Mouse (Mus musculus) midbrain, embryonic 16.5 days (tissue): ENCODE results near the gene Tbc1d1. TPM values are rescaled to one million over a fixed set of nuclear protein-coding genes. Genes with fewer than 3 reads are reported as not detected.

ENCODE experiments used
- ATAC-seq: fragments of 200-750 bp; cut with Nextera tagmentation; 2 replicates; pipeline ENCODE4 v1.8.0; 2017; ENCODE audit warnings: moderate TSS enrichment
- H3K27ac ChIP-seq: fragments of 300-500 bp; sonication (generic); 2 replicates; pipeline ENCODE4 v1.5.1; 2014; ENCODE audit warnings: mild to moderate bottlenecking, low read length, mixed read lengths
- H3K27me3 ChIP-seq: fragments of 300-500 bp; sonication (generic); 2 replicates; pipeline ENCODE4 v1.6.1; 2014; ENCODE audit warnings: low read depth, low read length, mixed read lengths; ENCODE audit not compliant: control insufficient read depth, insufficient read depth
- H3K36me3 ChIP-seq: fragments of 300-500 bp; sonication (generic); 2 replicates; pipeline ENCODE4 v1.6.1; 2014; ENCODE audit warnings: mild to moderate bottlenecking, low read length, moderate library complexity, mixed read lengths; ENCODE audit not compliant: control insufficient read depth, insufficient read depth
- H3K4me1 ChIP-seq: fragments of 300-500 bp; sonication (generic); 2 replicates; pipeline ENCODE4 v1.6.1; 2014; ENCODE audit warnings: mild to moderate bottlenecking, low read length, mixed read lengths; ENCODE audit not compliant: control insufficient read depth, insufficient read depth
- H3K4me2 ChIP-seq: fragments of 300-500 bp; sonication (generic); 2 replicates; pipeline ENCODE4 v1.6.1; 2014; ENCODE audit warnings: mild to moderate bottlenecking, low read length, mixed read lengths
- H3K4me3 ChIP-seq: fragments of 300-500 bp; sonication (generic); 2 replicates; pipeline ENCODE4 v1.5.1; 2014; ENCODE audit warnings: low read depth, mild to moderate bottlenecking, low read length, moderate library complexity, mixed read lengths
- H3K9ac ChIP-seq: fragments of 300-500 bp; sonication (generic); 2 replicates; pipeline ENCODE4 v1.6.1; 2014; ENCODE audit warnings: low read depth, low read length, mixed read lengths
- H3K9me3 ChIP-seq: fragments of 300-500 bp; sonication (generic); replicated peaks from 2 replicates; pipeline ENCODE4 v1.6.1; 2014; ENCODE audit warnings: mild to moderate bottlenecking, low read length, mixed read lengths; ENCODE audit not compliant: control insufficient read depth, poor library complexity, severe bottlenecking
- WGBS: fragments of 180-500 bp; shearing (Covaris S2); extraction: QIAGEN DNeasy Blood & Tissue Kit; methylation state at CpG from one replicate; pipeline ENCODE4 v1.1.7; 2014; 5-methylcytosine and 5-hydroxymethylcytosine counted together
- polyA plus RNA-seq: library from polyadenylated mRNA; unstranded; fragments of >200 nt; fragmentation: Nextera tagmentation; extraction: Ambion mirVana; gene quantifications from 2 replicates; pipeline ENCODE4 v1.2.1, GENCODE M21; 2015

Gene Tbc1d1
- polyA plus RNA-seq, 1 experiment from 2014 or later: 8.5 TPM

DNA sequence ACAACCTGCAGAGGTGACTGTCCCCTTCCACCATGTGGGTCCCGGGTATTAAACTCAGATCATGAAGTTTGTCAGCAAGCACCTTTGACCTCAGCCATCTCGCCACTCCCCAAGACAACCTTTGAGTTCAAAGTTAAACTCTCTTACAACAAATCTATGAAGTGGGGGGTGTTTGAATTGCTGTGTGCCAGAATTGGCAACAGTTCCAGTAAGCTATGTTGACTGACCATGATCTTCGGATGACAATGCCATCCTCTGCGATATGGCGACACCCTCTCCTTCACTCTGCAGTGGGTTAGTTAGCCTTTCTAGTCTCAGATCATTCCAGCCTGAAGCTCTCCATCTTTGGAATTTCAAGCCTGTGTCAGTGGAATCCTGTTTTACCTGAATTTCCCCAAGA, 217.6 kb downstream of the Tbc1d1 start:
- Histone ChIP-seq H3K4me1 (0 out of 2 replicates have a peak, but pooled peaks cover 5% of the 10 kb centered on the region), H3K9me3 (no peaks in the 10 kb centered on the region), H3K27ac (no peak overlapping the region), H3K36me3 (no peaks in the 10 kb centered on the region), H3K27me3 (no peaks in the 10 kb centered on the region), H3K4me3 (no peak overlapping the region), H3K4me2 (no peak overlapping the region), H3K9ac (no peak overlapping the region)
- ATAC-seq: no peak
- WGBS: 97% methylated on average over 5 of the region's 5 CpGs

DNA sequence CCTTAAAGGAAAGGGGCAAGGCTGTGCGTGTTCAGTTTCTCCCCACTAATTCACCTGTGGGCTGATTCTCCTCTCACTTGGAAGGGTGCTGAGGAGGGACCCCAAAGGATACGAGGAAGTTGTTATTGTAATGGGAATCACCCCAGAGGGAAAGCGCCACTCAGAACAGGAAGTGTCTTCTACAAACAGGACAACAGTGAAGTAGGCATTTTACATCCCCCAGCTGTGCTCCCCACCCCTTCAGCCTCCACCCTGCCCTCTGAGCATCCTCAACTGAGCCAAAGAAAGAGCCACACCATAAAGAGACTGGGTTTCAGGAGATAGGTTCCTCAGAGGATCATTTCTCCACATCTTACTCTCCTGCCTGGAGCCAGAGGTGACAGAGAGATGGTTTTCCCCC, 219.7 kb downstream of the Tbc1d1 start:
- Histone ChIP-seq H3K4me1 (0 out of 2 replicates have a peak, but pooled peaks cover 5% of the 10 kb centered on the region), H3K9me3 (no peaks in the 10 kb centered on the region), H3K4me3 (no peak overlapping the region), H3K36me3 (no peaks in the 10 kb centered on the region), H3K27me3 (no peaks in the 10 kb centered on the region), H3K27ac (no peak overlapping the region), H3K4me2 (no peak overlapping the region), H3K9ac (no peak overlapping the region)
- 79% methylated on average over 3 of the region's 3 CpGs for WGBS
- ATAC-seq: no peak

DNA sequence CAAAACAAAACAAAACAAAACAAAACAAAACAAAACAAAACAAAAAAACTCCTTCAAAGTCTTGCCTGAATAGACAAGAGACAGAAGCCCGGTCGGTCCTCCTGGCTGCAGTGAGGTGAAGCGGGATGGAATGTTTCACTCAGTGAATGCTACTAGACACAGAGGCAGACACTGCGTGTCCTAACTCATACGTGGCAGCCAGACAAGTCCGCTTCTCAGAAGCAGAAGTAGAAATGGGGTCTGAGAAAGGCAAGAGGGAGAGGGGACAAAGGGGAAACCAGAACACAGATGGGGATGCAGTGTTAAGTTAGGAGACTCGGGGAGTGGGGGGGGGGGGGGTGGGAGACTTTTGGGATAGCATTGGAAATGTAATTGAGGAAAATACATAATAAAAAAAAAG, 220.4 kb downstream of the Tbc1d1 start:
- WGBS: 72% methylated on average over 7 of the region's 7 CpGs

DNA sequence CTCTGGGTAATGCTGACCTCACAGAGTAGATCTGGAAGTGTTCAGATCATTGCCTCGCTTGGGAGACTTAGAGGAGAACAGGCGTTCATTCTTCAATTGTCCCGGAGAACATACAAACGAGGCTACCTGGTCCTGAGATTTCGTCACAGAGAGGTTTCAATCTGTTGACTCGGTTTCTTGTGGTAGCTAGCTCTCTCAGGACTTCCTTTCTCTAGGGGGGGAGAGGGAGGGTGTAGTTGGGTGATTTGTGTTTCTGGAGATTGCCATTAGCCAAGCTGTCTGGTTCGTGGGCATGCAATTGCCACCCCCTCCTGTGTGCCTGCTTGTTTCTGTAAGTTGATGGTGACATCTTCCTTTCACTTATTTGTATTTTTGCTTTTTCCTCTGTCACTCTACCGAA, 221.6 kb downstream of the Tbc1d1 start:
- H3K36me3 ChIP-seq: no peaks in the 10 kb centered on the region
- H3K9me3 ChIP-seq: no peaks in the 10 kb centered on the region
- H3K27ac ChIP-seq: no peak overlapping the region
- no peak for ATAC-seq
- 87% methylated on average over 8 of the region's 8 CpGs for WGBS
- no peak overlapping the region for H3K9ac ChIP-seq
- H3K4me3 ChIP-seq: no peak overlapping the region
- no peaks in the 10 kb centered on the region for H3K27me3 ChIP-seq
- no peak overlapping the region for H3K4me2 ChIP-seq
- H3K4me1 ChIP-seq: peaks cover 14% of the 10 kb centered on the region; the same call in 1 of the 2 replicates

More for the DNA sequence above, 220.4 kb downstream of the Tbc1d1 start:
- H3K36me3 ChIP-seq: no peaks in the 10 kb centered on the region
- no peak overlapping the region for H3K4me2 ChIP-seq
- H3K9me3 ChIP-seq: no peaks in the 10 kb centered on the region
- H3K4me3 ChIP-seq: no peak overlapping the region
- H3K27ac ChIP-seq: no peak overlapping the region
- no peak for ATAC-seq
- no peaks in the 10 kb centered on the region for H3K27me3 ChIP-seq
- no peak overlapping the region for H3K9ac ChIP-seq
- peaks cover 8% of the 10 kb centered on the region; the same call in 1 of the 2 replicates for H3K4me1 ChIP-seq

DNA sequence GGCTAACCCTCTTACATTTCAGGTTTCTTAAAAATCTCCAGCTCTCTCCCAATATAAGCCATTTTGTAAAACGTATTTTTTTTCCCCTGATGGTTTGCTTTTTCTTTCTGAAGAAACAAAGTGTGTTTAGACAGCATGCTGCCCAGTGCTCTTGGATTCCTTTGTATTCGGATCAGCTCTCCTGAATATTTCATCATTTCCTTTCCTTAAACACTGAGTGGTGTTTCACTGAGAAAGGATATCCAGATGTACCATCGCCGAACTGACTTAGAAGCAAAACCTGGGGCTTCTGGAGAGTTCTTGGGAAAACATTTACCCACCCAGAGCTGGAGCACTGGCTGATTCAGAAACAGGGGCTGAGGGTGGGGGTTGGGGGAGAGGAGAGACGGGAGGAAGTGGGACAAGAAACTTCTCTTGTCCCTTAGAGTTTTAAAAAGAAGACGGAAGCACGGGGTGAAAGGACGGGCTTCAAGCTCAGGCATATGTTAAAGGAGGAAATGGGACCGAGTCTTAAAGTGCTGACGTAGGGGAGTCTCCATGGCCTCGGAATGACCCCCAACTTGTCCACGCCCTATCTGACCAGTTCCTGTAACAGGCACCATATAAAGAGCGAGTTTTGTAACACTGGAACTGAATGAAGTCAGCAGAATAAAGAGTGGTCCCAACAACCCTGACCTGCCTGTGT, 222.6 kb downstream of the Tbc1d1 start:
- no peak overlapping the region for H3K4me2 ChIP-seq
- 70% methylated on average over 13 of the region's 13 CpGs for WGBS
- no peak overlapping the region for H3K9ac ChIP-seq
- H3K9me3 ChIP-seq: no peaks in the 10 kb centered on the region
- no peaks in the 10 kb centered on the region for H3K36me3 ChIP-seq
- H3K4me3 ChIP-seq: no peak overlapping the region
- no peaks in the 10 kb centered on the region for H3K27me3 ChIP-seq
- no peak overlapping the region for H3K27ac ChIP-seq
- H3K4me1 ChIP-seq: peaks cover 16% of the 10 kb centered on the region; the same call in 1 of the 2 replicates
- no peak for ATAC-seq

DNA sequence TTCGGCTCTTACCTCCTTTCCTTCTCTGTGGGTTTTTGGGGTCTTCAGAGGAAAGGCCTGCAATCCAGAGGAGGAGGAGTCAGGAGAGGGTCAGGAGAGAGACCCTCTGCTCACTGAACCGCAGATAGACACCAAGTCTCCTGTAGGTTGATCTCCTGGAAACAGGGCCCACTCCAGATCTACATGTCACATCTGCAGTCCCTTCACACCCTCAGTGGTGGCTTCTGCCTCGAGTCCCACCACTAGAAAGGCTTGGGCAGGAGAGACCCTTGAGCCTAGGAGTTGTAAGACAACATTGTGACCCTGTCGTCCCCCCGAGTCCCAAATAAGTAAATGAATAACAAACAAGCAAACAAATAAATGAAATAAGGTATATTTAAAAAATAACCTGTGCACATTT, 223.7 kb downstream of the Tbc1d1 start:
- Histone ChIP-seq H3K4me2 (no peak overlapping the region), H3K9me3 (no peaks in the 10 kb centered on the region), H3K4me3 (no peak overlapping the region), H3K27ac (no peak overlapping the region), H3K36me3 (no peaks in the 10 kb centered on the region), H3K9ac (no peak overlapping the region), H3K27me3 (no peaks in the 10 kb centered on the region), H3K4me1 (peaks cover 16% of the 10 kb centered on the region; the same call in 1 of the 2 replicates)
- no peak for ATAC-seq
- WGBS: 93% methylated on average over 5 of the region's 5 CpGs

DNA sequence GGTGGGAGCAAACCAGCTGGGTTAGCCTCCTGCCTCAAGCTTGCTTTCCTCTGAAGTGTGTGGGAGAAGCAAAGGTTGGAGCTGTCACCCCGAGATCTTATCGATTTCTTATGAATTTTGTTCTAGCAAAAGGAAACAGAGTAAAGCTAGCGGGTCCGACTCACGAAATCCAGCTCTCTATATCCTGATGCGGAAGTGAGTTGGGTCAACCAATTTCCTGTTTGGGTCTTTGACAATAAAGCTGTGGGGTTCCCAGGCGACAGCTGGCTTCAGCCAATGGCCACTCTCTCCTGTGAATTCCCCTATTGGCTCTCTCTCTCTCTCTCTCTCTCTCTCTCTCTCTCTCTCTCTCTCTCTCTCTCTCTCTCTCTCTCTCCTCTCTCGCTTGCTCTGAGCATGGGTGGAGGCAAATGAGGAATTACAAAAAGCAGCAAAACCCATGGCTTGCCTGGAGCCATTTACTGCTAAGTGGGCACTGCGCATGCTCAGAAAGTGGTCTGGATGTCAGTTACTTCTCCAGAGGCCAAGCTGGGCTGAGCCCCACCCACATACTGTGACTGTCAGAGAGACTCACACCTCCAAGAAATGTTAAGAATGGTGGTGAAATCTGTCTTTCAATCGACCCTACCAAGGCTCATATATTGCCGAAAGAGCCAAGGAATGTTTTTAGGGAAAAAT, 224.7 kb downstream of the Tbc1d1 start:
- Histone ChIP-seq H3K9me3 (no peaks in the 10 kb centered on the region), H3K4me1 (peaks cover 16% of the 10 kb centered on the region; the same call in 1 of the 2 replicates), H3K27me3 (no peaks in the 10 kb centered on the region), H3K4me3 (no peak overlapping the region), H3K4me2 (no peak overlapping the region), H3K36me3 (no peaks in the 10 kb centered on the region), H3K27ac (no peak overlapping the region), H3K9ac (no peak overlapping the region)
- ATAC-seq: no peak
- 67% methylated on average over 11 of the region's 11 CpGs for WGBS

DNA sequence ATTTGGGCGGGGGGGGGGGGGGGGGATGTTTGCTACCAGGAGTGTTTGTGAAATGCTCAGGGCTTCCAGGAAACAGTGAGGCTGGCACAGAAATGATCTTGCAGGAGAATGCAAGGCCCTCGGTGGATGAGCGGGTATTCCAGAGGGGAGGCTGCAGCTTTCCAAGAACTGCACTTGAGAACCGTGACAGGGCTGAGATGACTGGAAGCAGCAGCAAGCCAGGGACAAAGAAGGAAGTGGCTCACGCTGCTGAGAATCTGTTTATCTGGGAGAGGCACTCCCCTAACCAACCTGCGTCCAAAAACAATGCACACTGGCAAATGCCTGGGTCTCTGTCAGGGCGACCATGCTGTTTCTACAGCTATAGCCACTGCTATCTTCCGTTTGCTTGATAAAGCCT, 225.4 kb downstream of the Tbc1d1 start:
- Histone ChIP-seq H3K36me3 (no peaks in the 10 kb centered on the region), H3K4me1 (peaks cover 16% of the 10 kb centered on the region; the same call in 1 of the 2 replicates), H3K4me2 (no peak overlapping the region), H3K9me3 (no peaks in the 10 kb centered on the region), H3K27ac (peak overlapping the region; percentile 15; the same call in 1 of the 2 replicates), H3K4me3 (no peak overlapping the region), H3K27me3 (no peaks in the 10 kb centered on the region), H3K9ac (no peak overlapping the region)
- ATAC-seq: no peak
- 23% methylated on average over 8 of the region's 8 CpGs for WGBS

DNA sequence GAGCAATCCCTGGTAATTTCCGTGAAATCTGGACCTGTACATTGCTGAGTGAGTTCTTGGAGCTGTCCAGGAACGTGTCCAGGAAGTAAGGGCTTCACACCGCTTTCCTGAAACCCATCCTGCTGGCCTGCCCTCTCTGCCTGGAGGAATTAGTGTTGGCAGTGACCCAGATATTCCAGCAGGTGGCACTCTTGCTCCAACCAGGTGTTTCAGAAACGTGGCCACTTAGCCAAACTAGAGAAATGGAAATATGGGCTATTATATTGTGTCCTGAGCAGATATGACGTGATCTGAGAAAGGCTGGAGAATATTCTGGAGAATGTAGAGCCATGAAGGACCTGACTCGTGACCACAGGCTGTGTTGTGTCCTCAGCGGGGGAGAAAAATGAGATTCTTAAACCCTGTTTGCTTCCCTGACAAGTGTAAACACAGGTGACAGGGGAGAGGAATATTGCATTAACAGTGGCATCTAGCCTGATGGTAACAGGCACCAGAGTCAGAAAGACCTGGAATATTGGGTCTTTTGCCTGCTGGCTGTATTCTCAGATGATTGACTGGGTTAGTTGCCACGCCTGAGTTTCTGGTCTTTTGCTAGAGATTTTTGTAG, 226.4 kb downstream of the Tbc1d1 start:
- H3K4me3 ChIP-seq: no peak overlapping the region
- peaks cover 16% of the 10 kb centered on the region; the same call in 1 of the 2 replicates for H3K4me1 ChIP-seq
- H3K36me3 ChIP-seq: no peaks in the 10 kb centered on the region
- ATAC-seq: peak; percentile 80
- 18% methylated on average over 8 of the region's 8 CpGs for WGBS
- no peaks in the 10 kb centered on the region for H3K27me3 ChIP-seq
- H3K27ac ChIP-seq: no peak overlapping the region
- H3K9ac ChIP-seq: no peak overlapping the region
- H3K9me3 ChIP-seq: no peaks in the 10 kb centered on the region
- H3K4me2 ChIP-seq: no peak overlapping the region
